Mouse (Mus musculus) kidney, postnatal 0 days (tissue): ENCODE results near the gene Cnpy1. TPM values are rescaled to one million over a fixed set of nuclear protein-coding genes. Genes with fewer than 3 reads are reported as not detected.

Experiments
- ATAC-seq: fragments of 200-750 bp; cut with Nextera tagmentation; replicated peaks from 2 replicates; pipeline ENCODE4 v1.8.0; 2017; ENCODE audit warnings: low read depth, moderate number of reproducible peaks, moderate TSS enrichment, moderate library complexity; ENCODE audit not compliant: low FRiP score
- DNase-seq: peaks from one replicate; pipeline ENCODE4 v3.0.0-alpha.2; 2016; ENCODE audit warnings: low spot score
- H3K27ac ChIP-seq: fragments of 300-500 bp; sonication (generic); 2 replicates; pipeline ENCODE4 v1.5.1; 2014; ENCODE audit warnings: mild to moderate bottlenecking
- H3K27me3 ChIP-seq: fragments of 300-500 bp; sonication (generic); 2 replicates; pipeline ENCODE4 v1.6.1; 2014; ENCODE audit warnings: low read length, mixed read lengths; ENCODE audit not compliant: insufficient read depth
- H3K36me3 ChIP-seq: fragments of 300-500 bp; sonication (generic); 2 replicates; pipeline ENCODE4 v1.6.1; 2014; ENCODE audit warnings: low read length, mixed read lengths; ENCODE audit not compliant: insufficient read depth
- H3K4me1 ChIP-seq: fragments of 300-500 bp; sonication (generic); replicated peaks from 2 replicates; pipeline ENCODE4 v1.6.1; 2014; ENCODE audit warnings: antibody characterized with exemption, low read length, mixed read lengths; ENCODE audit not compliant: insufficient read depth
- H3K4me2 ChIP-seq: fragments of 300-500 bp; sonication (generic); 2 replicates; pipeline ENCODE4 v1.6.1; 2014; ENCODE audit warnings: mild to moderate bottlenecking, low read length, moderate library complexity, mixed read lengths
- H3K4me3 ChIP-seq: fragments of 300-500 bp; sonication (generic); replicated peaks from 2 replicates; pipeline ENCODE4 v1.5.1; 2014; ENCODE audit warnings: low read depth, low read length
- H3K9ac ChIP-seq: fragments of 300-500 bp; sonication (generic); 2 replicates; pipeline ENCODE4 v1.6.1; 2014; ENCODE audit warnings: low read depth, low read length
- H3K9me3 ChIP-seq: fragments of 300-500 bp; sonication (generic); replicated peaks from 2 replicates; pipeline ENCODE4 v1.6.1; 2016; ENCODE audit warnings: low read length, inconsistent platforms, mixed read lengths
- CTCF ChIP-seq: IDR thresholded peaks from 2 replicates; pipeline ENCODE4 v1.5.1; 2016; ENCODE audit warnings: antibody characterized with exemption, low read depth, mild to moderate bottlenecking, moderate library complexity
- WGBS: fragments of 180-500 bp; shearing (Covaris S2); extraction: QIAGEN DNeasy Blood & Tissue Kit; methylation state at CpG from one replicate; pipeline ENCODE4 v1.1.7; 2014; 5-methylcytosine and 5-hydroxymethylcytosine counted together
- polyA plus RNA-seq: library from polyadenylated mRNA; unstranded; fragments of >200 nt; fragmentation: Nextera tagmentation; extraction: Ambion mirVana; gene quantifications from 2 replicates; pipeline ENCODE4 v1.2.1, GENCODE M21; 2015

Cnpy1 gene
- polyA plus RNA-seq, 1 experiment from 2014 or later = 0.08 TPM

- H3K9me3 ChIP-seq = no peaks in the 10 kb centered on the region
- ATAC-seq = no peak
- H3K4me3 ChIP-seq = no peak overlapping the region
- WGBS = 4% methylated on average over 2 of the region's 2 CpGs
- H3K36me3 ChIP-seq = no peaks in the 10 kb centered on the region
- H3K4me1 ChIP-seq = no peaks in the 10 kb centered on the region
- H3K4me2 ChIP-seq = no peak overlapping the region
- TF ChIP-seq CTCF = no peak
- no peak for DNase-seq
- no peak overlapping the region for H3K27ac ChIP-seq
- H3K27me3 ChIP-seq = peaks cover 66% of the 10 kb centered on the region
- H3K9ac ChIP-seq = no peak overlapping the region
Measured at GRCm38 (mm10) chr5:28176585-28176984, 69.0 kb downstream of the Cnpy1 start.

DNA sequence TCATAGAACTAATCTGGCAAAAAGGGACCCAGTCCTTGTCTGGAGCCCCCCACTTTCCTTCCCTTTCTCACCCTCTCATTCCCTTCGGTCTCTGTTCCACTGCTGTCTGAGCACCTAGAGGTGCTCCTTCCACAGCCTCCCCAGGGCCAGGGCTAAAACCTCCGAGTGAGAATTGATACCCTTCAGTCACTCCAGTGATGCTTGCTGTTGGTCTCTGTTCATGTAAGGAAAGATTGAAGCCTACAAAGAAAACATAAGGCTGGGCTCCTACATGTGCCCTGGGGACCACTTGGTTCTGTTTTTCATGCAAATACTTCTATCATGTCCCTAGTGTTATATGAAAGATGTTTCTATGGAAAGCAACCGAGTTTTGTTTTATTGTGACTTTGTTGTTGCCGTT, 69.6 kb downstream of the Cnpy1 start:
- no peak for DNase-seq
- H3K4me3 ChIP-seq = no peak overlapping the region
- no peak for ATAC-seq
- 7% methylated on average over 4 of the region's 4 CpGs for WGBS
- H3K9me3 ChIP-seq = no peaks in the 10 kb centered on the region
- no peak overlapping the region for H3K9ac ChIP-seq
- H3K4me2 ChIP-seq = no peak overlapping the region
- no peak for TF ChIP-seq CTCF
- peaks cover 69% of the 10 kb centered on the region for H3K27me3 ChIP-seq
- H3K4me1 ChIP-seq = no peaks in the 10 kb centered on the region
- H3K36me3 ChIP-seq = no peaks in the 10 kb centered on the region
- H3K27ac ChIP-seq = no peak overlapping the region

DNA sequence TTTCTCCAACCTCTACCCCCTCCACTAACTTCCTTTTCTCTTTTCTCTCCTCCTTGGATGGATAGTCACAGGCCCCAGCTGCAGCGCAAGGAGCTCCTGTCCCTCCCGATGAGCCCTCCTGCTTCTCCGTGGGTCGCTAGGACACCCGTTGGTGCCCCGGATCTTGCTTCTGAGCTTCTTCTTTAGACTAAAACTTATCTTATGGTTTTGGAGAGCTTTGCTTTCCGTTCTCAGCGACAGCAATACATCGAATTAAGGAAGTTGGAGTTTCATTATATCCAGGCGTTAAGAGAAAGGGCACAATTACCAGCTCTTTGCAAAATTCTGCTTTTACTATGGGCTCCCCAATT, 70.1 kb downstream of the Cnpy1 start:
- no peak for ATAC-seq
- Histone ChIP-seq H3K4me1 (no peaks in the 10 kb centered on the region), H3K27me3 (peaks cover 74% of the 10 kb centered on the region), H3K27ac (no peak overlapping the region), H3K36me3 (no peaks in the 10 kb centered on the region), H3K4me2 (no peak overlapping the region), H3K9ac (no peak overlapping the region), H3K9me3 (no peaks in the 10 kb centered on the region), H3K4me3 (no peak overlapping the region)
- no peak for DNase-seq
- WGBS = 2% methylated on average over 10 of the region's 10 CpGs
- no peak for TF ChIP-seq CTCF

- Histone ChIP-seq H3K36me3 (no peaks in the 10 kb centered on the region), H3K4me2 (no peak overlapping the region), H3K27ac (no peak overlapping the region), H3K27me3 (peaks cover 73% of the 10 kb centered on the region), H3K9me3 (no peaks in the 10 kb centered on the region), H3K4me1 (no peaks in the 10 kb centered on the region), H3K4me3 (no peak overlapping the region), H3K9ac (no peak overlapping the region)
- no peak for TF ChIP-seq CTCF
- no peak for ATAC-seq
- 4% methylated on average over 24 of the region's 24 CpGs for WGBS
- no peak for DNase-seq
Measured at GRCm38 (mm10) chr5:28174876-28175569, 70.6 kb downstream of the Cnpy1 start.

GRCm38 (mm10) chr5:28174086-28174485, 71.5 kb downstream of the Cnpy1 start:
- Histone ChIP-seq H3K9me3 (no peaks in the 10 kb centered on the region), H3K27ac (no peak overlapping the region), H3K4me1 (no peaks in the 10 kb centered on the region), H3K9ac (no peak overlapping the region), H3K4me2 (no peak overlapping the region), H3K27me3 (peaks cover 79% of the 10 kb centered on the region), H3K4me3 (no peak overlapping the region), H3K36me3 (no peaks in the 10 kb centered on the region)
- WGBS = 7% methylated on average over 9 of the region's 9 CpGs
- DNase-seq = no peak
- TF ChIP-seq CTCF = no peak
- no peak for ATAC-seq

- WGBS = 4% methylated on average over 1 of the region's 1 CpGs
- Histone ChIP-seq H3K4me1 (no peaks in the 10 kb centered on the region), H3K9me3 (no peaks in the 10 kb centered on the region), H3K27me3 (peaks cover 83% of the 10 kb centered on the region), H3K36me3 (no peaks in the 10 kb centered on the region), H3K4me2 (no peak overlapping the region), H3K9ac (no peak overlapping the region), H3K4me3 (no peak overlapping the region), H3K27ac (no peak overlapping the region)
- no peak for ATAC-seq
- no peak for DNase-seq
- TF ChIP-seq CTCF = no peak
Measured at GRCm38 (mm10) chr5:28173674-28174073, 71.9 kb downstream of the Cnpy1 start.
